Mouse (Mus musculus) G1E (cell line): ENCODE data around the gene Emilin2.

Experiments
- CTCF ChIP-seq: IDR thresholded peaks from 2 replicates; pipeline ENCODE4 v1.5.1; 2012; ENCODE audit warnings: low read depth, low read length, inconsistent platforms, mixed read lengths
- GATA1 ChIP-seq: IDR thresholded peaks from 2 replicates; pipeline ENCODE4 v1.6.1; 2012; ENCODE audit warnings: borderline replicate concordance, low read length, inconsistent platforms, mixed read lengths
- GATA2 ChIP-seq: IDR thresholded peaks from 2 replicates; pipeline ENCODE4 v1.6.1; 2012; ENCODE audit warnings: low read depth, low read length, inconsistent platforms, borderline replicate concordance
- POLR2AphosphoS5 ChIP-seq: IDR thresholded peaks from 2 replicates; pipeline ENCODE4 v1.6.1; 2012; ENCODE audit warnings: low read depth, low read length, inconsistent platforms; ENCODE audit not compliant: insufficient replicate concordance
- TAL1 ChIP-seq: conservative IDR thresholded peaks from 2 replicates; pipeline ENCODE4 v1.6.1; 2012; ENCODE audit warnings: low read depth, low read length, inconsistent platforms, mixed read lengths

- no peak for TF ChIP-seq CTCF
- no peak for TF ChIP-seq GATA1
- TF ChIP-seq POLR2AphosphoS5, result no peak
- TF ChIP-seq TAL1, result no peak
- TF ChIP-seq GATA2, result no peak
These were observed 24.2 kb downstream of the Emilin2 start for GRCm38 (mm10) chr17:71287586-71287985.
